Mouse (Mus musculus) CH12.LX (cell line): ENCODE results near the gene Nr2c1. TPM values are rescaled to one million over a fixed set of nuclear protein-coding genes. Genes with fewer than 3 reads are reported as not detected.

ENCODE experiments used
- DNase-seq: peaks from one replicate; pipeline ENCODE4 v3.0.0-alpha.2; 2013; ENCODE audit errors: extremely low read depth
- H3K27ac ChIP-seq: 2 replicates; pipeline ENCODE4 v1.5.1; 2012; ENCODE audit warnings: low read depth, mild to moderate bottlenecking, control low read depth, moderate library complexity; ENCODE audit not compliant: insufficient read depth
- H3K27me3 ChIP-seq: replicated peaks from 2 replicates; pipeline ENCODE3; 2012; ENCODE audit warnings: inconsistent platforms
- H3K36me3 ChIP-seq, 2 experiments: replicated peaks in 1 of 2; 2 replicates each; pipeline versions ENCODE3 to v1.6.1; 2012; ENCODE audit warnings: inconsistent platforms in 1 of 2, low read length in 1 of 2, mild to moderate bottlenecking in 1 of 2, mixed read lengths in 1 of 2, moderate library complexity in 1 of 2; ENCODE audit not compliant: control insufficient read depth in 1 of 2, insufficient read depth in 1 of 2
- H3K4me1 ChIP-seq, 2 experiments: 2 replicates each; pipeline ENCODE4 v1.6.1; 2012; ENCODE audit warnings: inconsistent platforms in 1 of 2, moderate library complexity in 1 of 2; ENCODE audit not compliant: insufficient read depth in 2 of 2, control insufficient read depth in 1 of 2
- H3K4me2 ChIP-seq: 2 replicates; pipeline ENCODE4 v1.6.1; 2012; ENCODE audit warnings: low read depth, mild to moderate bottlenecking, control low read depth; ENCODE audit not compliant: poor library complexity, insufficient read depth, severe bottlenecking
- H3K4me3 ChIP-seq, 3 experiments: fragments of 150-350 bp in 1 of 3; sonication (generic) in 1 of 3; replicated peaks in 1 of 3; 2 replicates each; pipeline versions ENCODE3 to v1.5.1; 2011 to 2012; ENCODE audit warnings: low read depth in 2 of 3, low read length in 2 of 3, mild to moderate bottlenecking in 2 of 3, moderate library complexity in 2 of 3, control low read depth in 1 of 3, improper control_type of control experiment in 1 of 3, inconsistent platforms in 1 of 3, mixed read lengths in 1 of 3; ENCODE audit not compliant: poor library complexity in 1 of 3
- H3K79me2 ChIP-seq: replicated peaks from 2 replicates; pipeline ENCODE4 v1.6.1; 2012; ENCODE audit warnings: mild to moderate bottlenecking, moderate library complexity; ENCODE audit not compliant: control insufficient read depth, poor library complexity, insufficient read depth, severe bottlenecking; ENCODE audit errors: extremely low read depth
- H3K9ac ChIP-seq: 2 replicates; pipeline ENCODE4 v1.6.1; 2012; ENCODE audit warnings: low read depth, mild to moderate bottlenecking, control low read depth, moderate library complexity; ENCODE audit not compliant: insufficient read depth
- H3K9me3 ChIP-seq: replicated peaks from 2 replicates; pipeline ENCODE3; 2012; ENCODE audit warnings: low read length, inconsistent platforms, mixed read lengths
- CTCF ChIP-seq, 2 experiments: IDR thresholded peaks in 1 of 2; conservative IDR thresholded peaks in 1 of 2; 2 replicates each; pipeline ENCODE4 v1.5.1; 2011 to 2012; ENCODE audit warnings: low read depth in 2 of 2, low read length in 2 of 2, improper control_type of control experiment in 1 of 2, inconsistent platforms in 1 of 2, mild to moderate bottlenecking in 1 of 2, moderate library complexity in 1 of 2
- EP300 ChIP-seq: IDR thresholded peaks from 2 replicates; pipeline ENCODE4 v1.6.1; 2011; ENCODE audit warnings: low read length, improper control_type of control experiment
- ETS1 ChIP-seq: conservative IDR thresholded peaks from 2 replicates; pipeline ENCODE4 v1.6.1; 2012; ENCODE audit warnings: low read depth, mild to moderate bottlenecking, inconsistent platforms, low read length, improper control_type of control experiment, moderate library complexity
- GABPA ChIP-seq: IDR thresholded peaks from 2 replicates; pipeline ENCODE4 v1.6.1; 2012; ENCODE audit warnings: low read depth, low read length, improper control_type of control experiment, inconsistent platforms; ENCODE audit not compliant: insufficient replicate concordance
- IRF4 ChIP-seq: IDR thresholded peaks from 2 replicates; pipeline ENCODE4 v1.6.1; 2014; ENCODE audit warnings: low read depth, mild to moderate bottlenecking, inconsistent platforms, low read length, improper control_type of control experiment
- JUN ChIP-seq: IDR thresholded peaks from 2 replicates; pipeline ENCODE4 v1.6.1; 2011; ENCODE audit warnings: low read depth, mild to moderate bottlenecking, low read length, improper control_type of control experiment, moderate library complexity; ENCODE audit not compliant: insufficient read depth
- KAT2A ChIP-seq: IDR thresholded peaks from 2 replicates; pipeline ENCODE4 v1.6.1; 2012; ENCODE audit warnings: low read length, improper control_type of control experiment, inconsistent platforms; ENCODE audit not compliant: insufficient replicate concordance
- MAFK ChIP-seq: IDR thresholded peaks from 2 replicates; pipeline ENCODE4 v1.6.1; 2011; ENCODE audit warnings: low read length, improper control_type of control experiment; ENCODE audit not compliant: insufficient replicate concordance
- MAX ChIP-seq: IDR thresholded peaks from 2 replicates; pipeline ENCODE4 v1.6.1; 2011; ENCODE audit warnings: low read length, improper control_type of control experiment
- MEF2A ChIP-seq: IDR thresholded peaks from 2 replicates; pipeline ENCODE4 v1.6.1; 2014; ENCODE audit warnings: low read depth, mild to moderate bottlenecking, inconsistent platforms, low read length, improper control_type of control experiment, borderline replicate concordance
- MXI1 ChIP-seq: IDR thresholded peaks from 2 replicates; pipeline ENCODE4 v1.6.1; 2011; ENCODE audit warnings: mild to moderate bottlenecking, low read depth, low read length, improper control_type of control experiment
- MYC ChIP-seq: IDR thresholded peaks from 2 replicates; pipeline ENCODE4 v1.6.1; 2011; ENCODE audit warnings: low read depth, mild to moderate bottlenecking, improper control_type of control experiment, low read length
- NRF1 ChIP-seq: IDR thresholded peaks from 2 replicates; pipeline ENCODE4 v1.6.1; 2014; ENCODE audit warnings: low read depth, mild to moderate bottlenecking, inconsistent platforms, low read length, improper control_type of control experiment, moderate library complexity
- PAX5 ChIP-seq: IDR thresholded peaks from 2 replicates; pipeline ENCODE4 v1.6.1; 2012; ENCODE audit warnings: low read length, inconsistent platforms, mixed read lengths
- POLR2A ChIP-seq: IDR thresholded peaks from 2 replicates; pipeline ENCODE4 v1.6.1; 2011; ENCODE audit warnings: low read depth, mild to moderate bottlenecking, improper control_type of control experiment, low read length
- UBTF ChIP-seq: IDR thresholded peaks from 2 replicates; pipeline ENCODE4 v1.6.1; 2012; ENCODE audit warnings: low read depth, mild to moderate bottlenecking, inconsistent platforms, low read length, improper control_type of control experiment, moderate library complexity
- USF2 ChIP-seq: conservative IDR thresholded peaks from 2 replicates; pipeline ENCODE4 v1.6.1; 2011; ENCODE audit warnings: low read depth, low read length, improper control_type of control experiment
- ZKSCAN1 ChIP-seq: IDR thresholded peaks from 2 replicates; pipeline ENCODE4 v1.6.1; 2012; ENCODE audit warnings: low read depth, inconsistent platforms, low read length, improper control_type of control experiment, borderline replicate concordance
- ZMIZ1 ChIP-seq: IDR thresholded peaks from 2 replicates; pipeline ENCODE4 v1.6.1; 2012; ENCODE audit warnings: low read depth, mild to moderate bottlenecking, inconsistent platforms, low read length, improper control_type of control experiment
- ZNF384 ChIP-seq: IDR thresholded peaks from 2 replicates; pipeline ENCODE4 v1.6.1; 2012; ENCODE audit warnings: low read depth, low read length, improper control_type of control experiment, inconsistent platforms
- dilution Hi-C: fragments of 300-500 bp; cut with MboI; formaldehyde crosslinking; loops from 2 replicates; pipeline ENCODE4 v1.14.3; 2020; ENCODE audit warnings: low sequenced_read_pairs; ENCODE audit not compliant: extremely low pct_unique_long_range_greater_than_20kb, extremely low pct_ligation_motif_present
- in situ Hi-C: fragments of 300-500 bp; cut with MboI; formaldehyde crosslinking; loops from 3 replicates; pipeline ENCODE4 v1.14.3; 2019; ENCODE audit warnings: low sequenced_read_pairs, low pct_ligation_motif_present, low pct_unique_long_range_greater_than_20kb, mixed read lengths
- polyA plus RNA-seq: library from polyadenylated mRNA; unstranded; fragments of >175 nt; gene quantifications from 2 replicates; pipeline ENCODE4 v1.2.1, GENCODE M21; 2012; ENCODE audit warnings: low read depth; ENCODE audit not compliant: insufficient read length
- total RNA-seq, 2 experiments: library from RNA; depleted of rRNA; stranded (reverse); fragments of 300-350 nt in 1 of 2; fragments of >200 nt in 1 of 2; gene quantifications; 2 replicates each; pipeline ENCODE4 v1.2.3; 2012 to 2014

The Nr2c1 gene
- total and polyA plus RNA-seq, 3 experiments: 3.6 to 6.5 (median 5.7) TPM

DNA sequence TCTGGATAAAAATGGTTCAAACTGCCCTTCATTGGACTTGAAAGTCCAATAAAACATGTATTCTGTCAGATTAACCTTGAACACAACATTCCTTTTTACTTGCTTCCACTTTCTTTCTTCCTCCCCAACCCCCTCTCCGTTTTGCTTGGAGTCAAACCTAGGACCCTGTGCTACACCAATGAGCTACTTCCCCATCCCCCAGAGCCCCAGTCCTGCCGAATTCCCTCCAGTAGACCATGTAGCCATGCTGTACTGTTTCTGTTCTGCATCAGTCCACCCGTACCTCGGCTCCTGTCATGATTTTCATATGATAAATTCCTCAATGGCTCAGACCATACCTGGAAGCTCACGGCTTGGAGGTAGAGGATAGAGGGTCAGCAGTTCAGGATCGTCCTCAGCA lies 83.2 kb downstream of the Nr2c1 start:
- dilution Hi-C loops: no loop called here
- in situ Hi-C loops: loop anchor here (10.0 kb wide), 1 partner anchor 164 kb away; no protein-coding TSS in a partner anchor
- no peak overlapping the region for H3K9ac ChIP-seq

DNA sequence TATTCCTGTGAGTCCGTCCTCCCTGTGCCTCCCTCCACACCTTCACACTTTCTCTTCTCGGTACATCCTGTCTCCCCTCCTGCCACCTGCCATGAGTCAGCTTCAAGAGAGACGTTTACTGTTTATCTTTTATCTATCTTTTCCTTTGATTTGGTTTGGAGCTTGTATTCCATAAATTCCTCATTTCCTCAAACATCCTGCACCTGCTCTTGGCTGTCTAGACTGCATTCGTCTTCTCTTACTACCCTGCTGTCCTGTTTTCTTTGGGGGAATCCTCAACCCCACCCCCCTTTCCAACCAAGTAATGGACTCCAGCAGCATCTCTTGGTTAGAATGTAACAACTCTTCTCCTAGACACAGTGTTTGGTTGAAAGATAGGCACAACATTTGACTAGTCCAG lies 87.4 kb downstream of the Nr2c1 start:
- no peaks in the 10 kb centered on the region for H3K9me3 ChIP-seq
- no peak overlapping the region for H3K4me2 ChIP-seq
- in situ Hi-C loops (loop anchor here (10.0 kb wide), 1 partner anchor 160 kb away; no protein-coding TSS in a partner anchor), dilution Hi-C loops (no loop called here)
- H3K9ac ChIP-seq: no peak overlapping the region
- no peaks in the 10 kb centered on the region for H3K36me3 ChIP-seq
- no peak overlapping the region for H3K4me3 ChIP-seq
- no peak for DNase-seq
- no peak overlapping the region for H3K27ac ChIP-seq
- 0 out of 4 replicates have a peak, but pooled peaks cover 0 to 2% of the 10 kb centered on the region in 2 experiments for H3K4me1 ChIP-seq
- no peaks in the 10 kb centered on the region for H3K27me3 ChIP-seq
- TF ChIP-seq MEF2A: no peak
- no peak for TF ChIP-seq IRF4
- TF ChIP-seq EP300: no peak
- no peak for TF ChIP-seq GABPA
- no peak for TF ChIP-seq CTCF (conservative IDR thresholded peaks at IDR 0.05 in 1 of 2, IDR thresholded peaks at IDR 0.05 in 1 of 2; ENCODE audit: low read depth in 2 of 2, low read length in 2 of 2)
- TF ChIP-seq ZMIZ1: no peak
- TF ChIP-seq MAX: no peak
- TF ChIP-seq POLR2A: no peak
- TF ChIP-seq ETS1: no peak
- TF ChIP-seq KAT2A: no peak
- H3K79me2 ChIP-seq: no peaks in the 10 kb centered on the region

More for the DNA sequence above, 83.2 kb downstream of the Nr2c1 start:
- no peak for TF ChIP-seq PAX5
- TF ChIP-seq IRF4: no peak
- no peak for TF ChIP-seq NRF1
- TF ChIP-seq ZKSCAN1: no peak
- no peak for TF ChIP-seq MAFK
- TF ChIP-seq ZNF384: no peak
- Histone ChIP-seq H3K27me3 (no peaks in the 10 kb centered on the region), H3K79me2 (no peaks in the 10 kb centered on the region), H3K9me3 (no peaks in the 10 kb centered on the region), H3K27ac (no peak overlapping the region), H3K4me2 (no peak overlapping the region), H3K4me1 (no peaks in the 10 kb centered on the region), H3K4me3 (no peak overlapping the region), H3K36me3 (no peaks in the 10 kb centered on the region)
- no peak for DNase-seq

DNA sequence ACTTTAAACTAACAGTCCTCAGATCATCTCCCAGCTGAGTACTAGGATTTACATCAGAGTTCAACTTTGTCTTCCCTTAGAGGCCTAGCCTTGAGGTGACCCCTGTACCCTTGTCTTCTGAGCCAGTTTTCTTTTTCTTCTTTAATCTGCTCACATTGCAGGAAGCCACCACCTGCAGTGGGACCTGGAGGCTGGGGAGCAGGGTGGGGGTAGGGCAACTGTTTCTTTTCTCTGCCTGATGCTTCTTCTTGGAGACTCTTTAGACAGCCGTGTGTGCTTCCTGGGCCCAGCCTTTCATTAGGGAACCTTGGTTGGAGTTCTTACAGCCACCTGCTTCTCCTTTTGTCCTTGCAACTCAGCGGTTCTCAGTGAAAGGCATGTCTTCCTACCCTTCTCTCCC lies 93.5 kb downstream of the Nr2c1 start:
- Histone ChIP-seq H3K9ac (no peak overlapping the region), H3K4me3 (no peak overlapping the region), H3K27ac (no peak overlapping the region), H3K4me1 (0 out of 4 replicates have a peak, but pooled peaks cover 0 to 2% of the 10 kb centered on the region in 2 experiments), H3K4me2 (no peak overlapping the region), H3K9me3 (no peaks in the 10 kb centered on the region), H3K36me3 (no peaks in the 10 kb centered on the region), H3K79me2 (no peaks in the 10 kb centered on the region), H3K27me3 (no peaks in the 10 kb centered on the region)
- dilution Hi-C loops: no loop called here
- TF ChIP-seq NRF1 (no peak), KAT2A (no peak), UBTF (no peak), JUN (no peak), USF2 (no peak), MYC (no peak), MXI1 (no peak)
- in situ Hi-C loops: no loop called here
- DNase-seq: no peak
